Mouse (Mus musculus) lung, embryonic 14.5 days (tissue): ENCODE measurements around the gene Tspan14. TPM values are rescaled to one million over a fixed set of nuclear protein-coding genes. Genes with fewer than 3 reads are reported as not detected.

Experiments used
- ATAC-seq: fragments of 200-750 bp; cut with Nextera tagmentation; 2 replicates; pipeline ENCODE4 v1.8.0; 2017; ENCODE audit warnings: mild to moderate bottlenecking, moderate TSS enrichment, moderate library complexity; ENCODE audit not compliant: insufficient read depth
- DNase-seq: peaks from one replicate; pipeline ENCODE4 v3.0.0-alpha.2; 2015
- H3K27ac ChIP-seq: fragments of 300-500 bp; sonication (generic); 2 replicates; pipeline ENCODE4 v1.5.1; 2014; ENCODE audit warnings: low read depth, mild to moderate bottlenecking, moderate library complexity
- H3K27me3 ChIP-seq: fragments of 300-500 bp; sonication (generic); 2 replicates; pipeline ENCODE4 v1.6.1; 2014; ENCODE audit warnings: low read length, control low read depth; ENCODE audit not compliant: insufficient read depth
- H3K36me3 ChIP-seq: fragments of 300-500 bp; sonication (generic); 2 replicates; pipeline ENCODE4 v1.6.1; 2014; ENCODE audit warnings: control low read depth; ENCODE audit not compliant: insufficient read depth
- H3K4me1 ChIP-seq: fragments of 300-500 bp; sonication (generic); 2 replicates; pipeline ENCODE4 v1.6.1; 2014; ENCODE audit warnings: antibody characterized with exemption, control low read depth; ENCODE audit not compliant: insufficient read depth
- H3K4me2 ChIP-seq: fragments of 300-500 bp; sonication (generic); 2 replicates; pipeline ENCODE4 v1.6.1; 2014; ENCODE audit warnings: mild to moderate bottlenecking
- H3K4me3 ChIP-seq: fragments of 300-500 bp; sonication (generic); 2 replicates; pipeline ENCODE4 v1.5.1; 2014; ENCODE audit warnings: low read depth, low read length
- H3K9ac ChIP-seq: fragments of 300-500 bp; sonication (generic); 2 replicates; pipeline ENCODE4 v1.6.1; 2014
- H3K9me3 ChIP-seq: fragments of 300-500 bp; sonication (generic); 2 replicates; pipeline ENCODE4 v1.6.1; 2016; ENCODE audit warnings: low read depth, low read length, control low read depth
- CTCF ChIP-seq: IDR thresholded peaks from 2 replicates; pipeline ENCODE4 v1.5.1; 2016; ENCODE audit warnings: antibody characterized with exemption, low read depth
- WGBS: fragments of 180-500 bp; shearing (Covaris S2); extraction: QIAGEN DNeasy Blood & Tissue Kit; methylation state at CpG from one replicate; pipeline ENCODE4 v1.1.7; 2014; 5-methylcytosine and 5-hydroxymethylcytosine counted together
- polyA plus RNA-seq: library from polyadenylated mRNA; unstranded; fragments of >200 nt; fragmentation: Nextera tagmentation; extraction: Ambion mirVana; gene quantifications from 2 replicates; pipeline ENCODE4 v1.2.1, GENCODE M21; 2014

Tspan14 gene
- polyA plus RNA-seq, 1 experiment from 2014 or later = 105 TPM

DNA sequence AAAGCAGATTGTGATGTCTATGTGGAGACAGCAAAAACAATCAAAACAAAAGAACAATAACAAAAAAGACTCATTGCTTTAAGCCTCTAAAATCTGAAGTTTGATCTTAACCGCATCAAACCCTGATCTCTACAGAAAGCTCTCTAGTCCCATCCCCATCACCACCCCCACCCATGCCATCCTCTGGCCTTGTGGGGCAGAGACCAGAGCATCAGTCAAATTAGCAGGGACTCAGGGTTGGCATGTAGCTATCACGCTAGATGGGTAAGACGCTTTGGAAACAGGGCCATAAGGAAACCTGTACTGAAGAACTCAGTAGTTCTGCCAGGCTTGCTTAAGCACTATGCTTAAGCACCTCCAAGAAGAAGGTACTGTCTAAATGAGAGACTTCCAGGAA is 2.4 kb downstream of the Tspan14 start:
- no peak for TF ChIP-seq CTCF
- Histone ChIP-seq H3K36me3 (no peaks in the 10 kb centered on the region), H3K27me3 (no peaks in the 10 kb centered on the region), H3K4me3 (peak overlapping the region; percentile 86; the same call in 1 of the 2 replicates), H3K4me1 (peaks cover 35% of the 10 kb centered on the region), H3K9ac (no peak overlapping the region; the same call in 1 of the 2 replicates), H3K4me2 (peak overlapping the region; percentile 88), H3K27ac (no peak overlapping the region), H3K9me3 (no peaks in the 10 kb centered on the region)
- DNase-seq = no peak
- ATAC-seq = no peak
- 90% methylated on average over 3 of the region's 3 CpGs for WGBS

DNA sequence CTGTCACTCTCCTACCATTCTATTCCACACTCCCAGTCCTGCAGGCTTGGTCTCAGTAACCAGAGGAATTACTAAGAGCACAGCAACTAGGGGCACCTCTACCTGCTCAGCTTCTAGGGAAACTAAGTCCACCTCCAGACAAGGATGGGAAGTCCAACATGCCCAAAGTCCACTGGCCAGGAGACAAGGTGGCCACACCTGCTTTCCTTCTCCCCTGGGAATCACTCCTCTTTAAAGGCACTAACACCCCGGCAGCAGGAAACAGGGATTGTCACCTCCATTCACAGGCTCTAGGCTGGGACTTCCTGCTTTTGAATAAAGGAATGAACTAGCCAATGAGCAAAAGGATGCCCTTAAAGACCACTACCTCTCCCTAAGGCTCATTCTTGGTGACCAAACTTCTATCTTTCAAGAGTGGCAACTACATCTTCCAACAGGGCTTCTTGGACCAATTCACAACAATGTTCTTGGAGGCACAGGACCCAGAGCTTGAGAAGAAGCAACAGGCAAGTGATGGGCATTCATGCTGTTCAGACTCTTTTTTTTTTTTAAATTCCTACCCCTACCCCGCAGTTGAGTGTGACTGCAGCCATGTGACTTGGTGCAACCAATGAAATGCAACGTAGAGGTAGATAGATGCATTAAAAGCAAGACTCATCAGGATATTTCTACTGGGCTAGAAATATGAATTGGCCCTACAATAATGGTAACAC is 3.0 kb downstream of the Tspan14 start:
- H3K36me3 ChIP-seq = no peaks in the 10 kb centered on the region
- no peak overlapping the region for H3K4me3 ChIP-seq
- no peaks in the 10 kb centered on the region for H3K9me3 ChIP-seq
- 54% methylated on average over 3 of the region's 3 CpGs for WGBS
- DNase-seq (no peak), ATAC-seq (no peak)
- H3K9ac ChIP-seq = no peak overlapping the region
- H3K27ac ChIP-seq = no peak overlapping the region; the same call in 1 of the 2 replicates
- H3K27me3 ChIP-seq = no peaks in the 10 kb centered on the region
- no peak for TF ChIP-seq CTCF
- H3K4me1 ChIP-seq = peaks cover 41% of the 10 kb centered on the region
- peak overlapping the region; percentile 88 for H3K4me2 ChIP-seq

DNA sequence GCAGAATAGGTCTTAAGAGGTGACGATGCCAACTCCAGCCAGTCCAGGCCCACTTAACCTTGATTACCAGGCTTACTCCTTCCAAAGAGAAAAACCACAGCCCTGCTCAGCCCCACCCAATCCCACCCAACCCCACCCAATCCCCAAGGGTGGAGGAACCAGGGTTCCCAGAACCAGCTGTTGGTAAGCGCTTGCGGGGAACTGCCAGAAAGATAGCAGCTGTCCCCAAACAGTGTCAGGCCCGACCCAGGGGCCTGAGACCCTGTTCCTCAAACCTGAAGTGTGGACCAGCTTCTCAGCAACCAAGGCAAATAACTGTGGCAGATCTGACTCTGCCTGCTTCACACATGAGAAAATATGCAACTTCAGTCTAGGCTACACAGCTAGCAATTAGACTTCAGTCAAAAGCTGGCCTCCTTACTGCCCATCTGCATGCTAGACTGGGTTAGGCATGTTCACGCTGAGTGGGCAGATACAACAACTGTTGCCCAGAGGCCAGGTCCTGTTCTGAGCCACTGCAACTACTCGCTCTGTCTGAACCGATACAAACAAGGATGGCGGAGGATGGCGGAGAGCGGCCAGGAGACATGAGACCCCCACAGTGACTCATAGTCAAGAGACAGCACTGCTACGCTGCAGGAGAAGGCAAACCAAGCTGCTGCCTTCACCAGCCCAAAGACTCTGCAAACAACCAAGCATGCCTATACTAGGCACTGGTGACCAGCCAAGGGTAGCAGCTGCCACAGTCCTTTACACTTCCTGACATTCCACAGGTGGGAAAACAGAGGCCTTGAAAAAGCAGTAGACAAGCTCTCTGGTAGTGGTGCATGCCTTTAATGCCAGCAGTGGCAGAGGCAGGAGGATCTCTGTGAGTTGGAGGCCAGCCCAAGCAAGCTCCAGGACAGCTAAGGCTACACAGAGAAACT is 4.0 kb downstream of the Tspan14 start:
- Histone ChIP-seq H3K4me2 (peak overlapping the region; percentile 5; the same call in 1 of the 2 replicates), H3K36me3 (no peaks in the 10 kb centered on the region), H3K9me3 (no peaks in the 10 kb centered on the region), H3K27me3 (no peaks in the 10 kb centered on the region), H3K4me3 (no peak overlapping the region), H3K4me1 (peaks cover 51% of the 10 kb centered on the region), H3K27ac (0 out of 2 replicates have a peak overlapping the region, but pooled peaks have one; percentile 28), H3K9ac (no peak overlapping the region)
- no peak for TF ChIP-seq CTCF
- WGBS = 77% methylated on average over 11 of the region's 11 CpGs
- ATAC-seq = no peak
- no peak for DNase-seq

DNA sequence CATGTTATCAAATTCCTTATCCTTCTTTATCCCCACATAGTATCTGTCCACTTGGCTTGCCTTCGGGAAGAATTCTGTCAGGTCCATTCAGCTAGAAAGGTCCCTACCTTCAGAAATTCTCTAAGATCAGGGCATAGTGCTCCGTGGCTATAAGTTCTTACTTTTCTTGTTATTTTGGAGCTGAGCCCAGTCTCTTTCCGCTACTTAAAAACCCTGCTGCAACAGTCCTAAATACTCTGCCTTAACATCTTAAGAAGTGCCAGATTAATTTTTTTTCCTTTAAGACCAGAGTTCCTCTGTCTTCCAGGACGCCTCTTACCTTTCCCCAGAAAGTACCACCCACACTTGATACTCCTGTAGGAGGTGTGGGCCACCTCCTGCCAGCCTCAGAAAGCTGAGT is 6.4 kb downstream of the Tspan14 start:
- Histone ChIP-seq H3K27ac (peak overlapping the region; percentile 86; the same call in 1 of the 2 replicates), H3K4me3 (no peak overlapping the region), H3K27me3 (no peaks in the 10 kb centered on the region), H3K36me3 (no peaks in the 10 kb centered on the region), H3K9ac (no peak overlapping the region), H3K9me3 (no peaks in the 10 kb centered on the region), H3K4me1 (peaks cover 70% of the 10 kb centered on the region), H3K4me2 (peak overlapping the region; percentile 37; the same call in 1 of the 2 replicates)
- no peak for TF ChIP-seq CTCF
- ATAC-seq = no peak
- WGBS = 24% methylated on average over 4 of the region's 4 CpGs
- DNase-seq = peak; percentile 50

DNA sequence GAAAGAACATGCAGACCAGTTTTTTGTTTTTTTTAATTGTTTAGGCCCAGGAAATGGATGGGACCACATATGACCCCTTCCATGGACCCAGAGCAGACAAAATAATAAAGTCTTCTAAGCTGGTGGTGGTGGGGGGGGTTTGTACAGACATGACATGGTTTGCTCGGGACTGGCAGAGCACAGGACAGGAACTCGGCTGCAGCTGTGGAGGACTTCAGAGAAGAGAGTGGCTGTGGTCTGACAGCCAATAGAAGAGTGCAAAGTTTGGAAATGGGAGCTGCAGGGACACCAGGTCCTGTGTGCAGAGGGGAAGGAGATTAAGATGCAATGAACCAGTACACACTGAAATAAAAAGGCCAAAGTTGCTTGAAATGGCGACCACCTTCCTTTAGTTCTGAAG is 7.0 kb downstream of the Tspan14 start:
- Histone ChIP-seq H3K4me2 (peak overlapping the region; percentile 37), H3K9me3 (no peaks in the 10 kb centered on the region), H3K4me1 (peaks cover 67% of the 10 kb centered on the region), H3K9ac (no peak overlapping the region), H3K4me3 (no peak overlapping the region), H3K27me3 (no peaks in the 10 kb centered on the region), H3K27ac (peak overlapping the region; percentile 86), H3K36me3 (no peaks in the 10 kb centered on the region)
- DNase-seq (peak; percentile 26), ATAC-seq (no peak)
- no peak for TF ChIP-seq CTCF
- WGBS = 27% methylated on average over 3 of the region's 3 CpGs

DNA sequence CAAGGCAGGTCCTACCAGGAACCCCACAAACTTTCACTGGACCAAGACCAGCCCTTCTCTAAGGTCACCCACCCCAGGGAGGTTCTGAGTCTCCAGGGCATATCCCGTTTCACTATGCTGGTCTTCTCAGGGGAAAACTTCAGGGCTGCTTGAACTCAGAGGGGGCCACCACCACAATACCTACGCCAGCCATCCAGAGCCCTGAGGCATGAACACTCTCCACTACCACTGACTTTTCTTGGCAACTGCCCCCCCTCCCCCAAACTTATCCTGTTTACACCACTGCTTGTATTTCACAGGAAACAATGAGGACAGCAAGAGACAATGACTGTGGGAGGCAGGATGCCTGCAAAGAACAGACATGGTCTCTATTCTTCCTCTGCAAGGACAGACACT is 7.6 kb downstream of the Tspan14 start:
- Histone ChIP-seq H3K4me1 (peaks cover 65% of the 10 kb centered on the region), H3K9ac (peak overlapping the region; percentile 16; the same call in 1 of the 2 replicates), H3K36me3 (no peaks in the 10 kb centered on the region), H3K4me3 (no peak overlapping the region), H3K27ac (peak overlapping the region; percentile 86), H3K27me3 (no peaks in the 10 kb centered on the region), H3K9me3 (no peaks in the 10 kb centered on the region), H3K4me2 (peak overlapping the region; percentile 37)
- TF ChIP-seq CTCF = no peak
- DNase-seq (peak; percentile 36), ATAC-seq (peak; percentile 14; the same call in 1 of the 2 replicates)
- WGBS = 52% methylated on average over 2 of the region's 2 CpGs
